Mouse (Mus musculus) small intestine, adult 2 months (tissue): ENCODE measurements around the gene Msln. TPM values are rescaled to one million over a fixed set of nuclear protein-coding genes. Genes with fewer than 3 reads are reported as not detected.

Source experiments
- H3K27ac ChIP-seq: fragments of 200-500 bp; 2 replicates; pipeline ENCODE4 v1.5.1; 2012; ENCODE audit warnings: low read depth, low read length, control low read depth, inconsistent platforms; ENCODE audit not compliant: insufficient read depth
- H3K27me3 ChIP-seq: fragments of 200-500 bp; 2 replicates; pipeline ENCODE4 v1.6.1; 2012; ENCODE audit warnings: mild to moderate bottlenecking, moderate library complexity, low read length, inconsistent platforms; ENCODE audit not compliant: control insufficient read depth, insufficient read depth
- H3K36me3 ChIP-seq: fragments of 200-500 bp; 2 replicates; pipeline ENCODE4 v1.6.1; 2012; ENCODE audit warnings: mild to moderate bottlenecking, low read length, control low read depth, inconsistent platforms; ENCODE audit not compliant: control insufficient read depth, insufficient read depth
- H3K4me1 ChIP-seq: fragments of 200-500 bp; 2 replicates; pipeline ENCODE4 v1.6.1; 2012; ENCODE audit warnings: low read length, inconsistent platforms, mixed read lengths; ENCODE audit not compliant: control insufficient read depth, insufficient read depth, insufficient read length
- H3K4me3 ChIP-seq: fragments of 200-500 bp; 2 replicates; pipeline ENCODE4 v1.5.1; 2012; ENCODE audit warnings: low read depth, mild to moderate bottlenecking, control low read depth, inconsistent platforms, low read length, moderate library complexity
- CTCF ChIP-seq: fragments of 200-500 bp; IDR thresholded peaks from 2 replicates; pipeline ENCODE4 v1.5.1; 2012; ENCODE audit warnings: low read depth, mild to moderate bottlenecking, control low read depth, inconsistent platforms, low read length, moderate library complexity, mixed read lengths; ENCODE audit not compliant: insufficient replicate concordance, insufficient read length; ENCODE audit errors: extremely low read depth
- POLR2A ChIP-seq: fragments of 200-500 bp; IDR thresholded peaks from 2 replicates; pipeline ENCODE4 v1.6.1; 2012; ENCODE audit warnings: low read depth, mild to moderate bottlenecking, control low read depth, inconsistent platforms, low read length, moderate library complexity
- WGBS: fragments of 180-500 bp; shearing (Covaris S2); methylation state at CpG from one replicate; pipeline ENCODE4 v1.1.7; 2018; 5-methylcytosine and 5-hydroxymethylcytosine counted together
- polyA plus RNA-seq: library from polyadenylated mRNA; depleted of rRNA; stranded (reverse); fragments of >200 nt; gene quantifications from 2 replicates; pipeline ENCODE4 v1.2.3, GENCODE M21; 2012

Gene Msln
- polyA plus RNA-seq, 1 experiment: 1.0 TPM

- Histone ChIP-seq H3K36me3 (no peaks in the 10 kb centered on the region), H3K27ac (no peak overlapping the region), H3K4me1 (peaks cover 15% of the 10 kb centered on the region), H3K27me3 (no peaks in the 10 kb centered on the region), H3K4me3 (no peak overlapping the region)
- no peak for TF ChIP-seq CTCF
- no peak for TF ChIP-seq POLR2A
- WGBS: 98% methylated on average over 19 of the region's 19 CpGs
These were observed 30.7 kb downstream of the Msln start for GRCm38 (mm10) chr17:25723470-25723869.

- no peak for TF ChIP-seq CTCF
- no peak for TF ChIP-seq POLR2A
- H3K36me3 ChIP-seq: no peaks in the 10 kb centered on the region
- 96% methylated on average over 5 of the region's 5 CpGs for WGBS
These were observed 32.7 kb downstream of the Msln start for GRCm38 (mm10) chr17:25721476-25721875.

GRCm38 (mm10) chr17:25717691-25718090 lies 36.5 kb downstream of the Msln start:
- Histone ChIP-seq H3K4me1 (peaks cover 6% of the 10 kb centered on the region; the same call in 1 of the 2 replicates), H3K36me3 (no peaks in the 10 kb centered on the region), H3K4me3 (no peak overlapping the region), H3K27ac (no peak overlapping the region), H3K27me3 (peaks cover 6% of the 10 kb centered on the region; the same call in 1 of the 2 replicates)
- WGBS: 11% methylated on average over 6 of the region's 6 CpGs
- TF ChIP-seq POLR2A (no peak), CTCF (no peak)

More at GRCm38 (mm10) chr17:25721476-25721875, 32.7 kb downstream of the Msln start:
- no peak overlapping the region for H3K27ac ChIP-seq
- H3K27me3 ChIP-seq: 0 out of 2 replicates have a peak, but pooled peaks cover 4% of the 10 kb centered on the region
- H3K4me1 ChIP-seq: peaks cover 7% of the 10 kb centered on the region; the same call in 1 of the 2 replicates
- H3K4me3 ChIP-seq: no peak overlapping the region

- H3K27ac ChIP-seq: no peak within 1 kb of the TSS
- H3K4me1 ChIP-seq: peaks cover 6% of the 10 kb centered on the region; the same call in 1 of the 2 replicates
- peak within 1 kb of the TSS; percentile 21 for H3K4me3 ChIP-seq
- peaks cover 6% of the 10 kb centered on the region; the same call in 1 of the 2 replicates for H3K27me3 ChIP-seq
- no peak for TF ChIP-seq CTCF
- TF ChIP-seq POLR2A: no peak
- WGBS: 2% methylated on average over 45 of the region's 45 CpGs
- no peaks in the 10 kb centered on the region for H3K36me3 ChIP-seq
These were observed 37.2 kb downstream of the Msln start, which contains the start of gene Gng13 for GRCm38 (mm10) chr17:25716711-25717637. Gene Gng13 (plus strand): TSS chr17:25717171.

- Histone ChIP-seq H3K27me3 (peaks cover 6% of the 10 kb centered on the region; the same call in 1 of the 2 replicates), H3K36me3 (no peaks in the 10 kb centered on the region), H3K4me3 (no peak overlapping the region), H3K27ac (no peak overlapping the region), H3K4me1 (peaks cover 6% of the 10 kb centered on the region; the same call in 1 of the 2 replicates)
- 9% methylated on average over 6 of the region's 6 CpGs for WGBS
- TF ChIP-seq CTCF (no peak), POLR2A (no peak)
These were observed 38.0 kb downstream of the Msln start for GRCm38 (mm10) chr17:25716130-25716529.

GRCm38 (mm10) chr17:25715627-25716026 lies 38.6 kb downstream of the Msln start:
- H3K4me3 ChIP-seq: no peak overlapping the region
- peaks cover 6% of the 10 kb centered on the region; the same call in 1 of the 2 replicates for H3K27me3 ChIP-seq
- H3K4me1 ChIP-seq: peaks cover 6% of the 10 kb centered on the region; the same call in 1 of the 2 replicates
- H3K36me3 ChIP-seq: no peaks in the 10 kb centered on the region
- H3K27ac ChIP-seq: no peak overlapping the region
- TF ChIP-seq CTCF (no peak), POLR2A (no peak)
- WGBS: 45% methylated on average over 3 of the region's 3 CpGs

GRCm38 (mm10) chr17:25711136-25711535 lies 43.0 kb downstream of the Msln start:
- Histone ChIP-seq H3K4me1 (no peaks in the 10 kb centered on the region), H3K27me3 (peaks cover 1% of the 10 kb centered on the region; the same call in 1 of the 2 replicates), H3K4me3 (no peak overlapping the region), H3K36me3 (no peaks in the 10 kb centered on the region), H3K27ac (no peak overlapping the region)
- TF ChIP-seq POLR2A (no peak), CTCF (no peak)
- 62% methylated on average over 4 of the region's 4 CpGs for WGBS
